16 mouse cellular contexts compared by ENCODE assay signal in the genomic region with DNA sequence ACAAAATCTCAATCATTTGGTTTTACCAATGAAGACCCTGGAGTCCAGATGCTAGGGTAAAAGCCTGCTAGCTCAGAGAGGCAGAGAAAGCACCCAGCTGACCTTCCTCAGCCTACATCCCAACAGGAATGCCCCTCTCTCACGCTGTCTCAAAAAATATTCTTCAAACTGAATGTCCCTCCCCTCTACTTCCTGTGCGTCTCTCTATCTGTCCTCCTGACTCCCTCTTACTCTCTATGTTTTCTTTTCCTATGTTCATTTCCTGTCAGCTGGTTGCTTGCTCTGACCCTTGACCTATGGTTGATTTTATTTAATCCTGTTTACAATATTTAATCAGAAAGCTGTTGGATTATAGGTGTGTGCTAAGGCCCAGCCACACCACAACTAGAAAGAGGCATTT.
"Had no signal": no experiment of that assay in that cellular context is flagged by ENCODE, and none has a peak within 500 bp of the region (broad histone marks: within the 10 kb centered on the region; RNA-seq: fewer than 3 reads in every experiment).

No protein-coding gene starts in this region.

- H3K27ac ChIP-seq: limb, embryonic 13.5 days; liver, embryonic 14.5 days; midbrain, embryonic 10.5 days; neural tube, embryonic 12.5 days had no signal

- DNase-seq: kidney, adult 9 months; kidney, postnatal 14 days; left cerebral cortex, postnatal 4 days; lung, adult 2 months; lung, postnatal 10 days; lung, postnatal 4 days; midbrain, embryonic 14.5 days; retina, postnatal 1 day; right cerebral cortex, postnatal 4 days; spleen, adult 18-20 months; thymus, postnatal 14 days had no signal

- H3K4me3 ChIP-seq: limb, embryonic 13.5 days; midbrain, embryonic 10.5 days; myocyte; neural tube, embryonic 12.5 days had no signal

- H3K9ac ChIP-seq: limb, embryonic 13.5 days; liver, embryonic 14.5 days; neural tube, embryonic 12.5 days had no signal

- H3K4me2 ChIP-seq: limb, embryonic 13.5 days; neural tube, embryonic 12.5 days had no signal

- H3K9me3 ChIP-seq: limb, embryonic 13.5 days; midbrain, embryonic 10.5 days; neural tube, embryonic 12.5 days had no signal

- H3K4me1 ChIP-seq: limb, embryonic 13.5 days had no signal

- H3K27me3 ChIP-seq: limb, embryonic 13.5 days; neural tube, embryonic 12.5 days had no signal

- H3K36me3 ChIP-seq: limb, embryonic 13.5 days; midbrain, embryonic 10.5 days; neural tube, embryonic 12.5 days had no signal
